Mouse (Mus musculus) heart, adult 2 months (tissue): Measurements from ENCODE around the gene Irak2. TPM values are rescaled to one million over a fixed set of nuclear protein-coding genes. Genes with fewer than 3 reads are reported as not detected.
A peak's percentile ranks its signal among the peaks of the same experiment; 100 is the strongest.

Source experiments
- DNase-seq, 2 experiments: peaks; one replicate each; pipeline ENCODE4 v3.0.0; 2021
- H3K27ac ChIP-seq: fragments of 200-600 bp; 2 replicates; pipeline ENCODE4 v1.8.1; 2022
- H3K27me3 ChIP-seq: fragments of 200-500 bp; 2 replicates; pipeline ENCODE4 v1.6.1; 2012; ENCODE audit warnings: mild to moderate bottlenecking, low read length, inconsistent platforms, mixed read lengths; ENCODE audit not compliant: control insufficient read depth, insufficient read depth
- H3K36me3 ChIP-seq: fragments of 200-500 bp; 2 replicates; pipeline ENCODE4 v1.6.1; 2012; ENCODE audit warnings: low read length, inconsistent platforms; ENCODE audit not compliant: control insufficient read depth, insufficient read depth
- H3K4me1 ChIP-seq: fragments of 200-500 bp; 2 replicates; pipeline ENCODE4 v1.6.1; 2011; ENCODE audit warnings: low read length; ENCODE audit not compliant: control insufficient read depth, insufficient read depth
- H3K4me3 ChIP-seq: fragments of 200-600 bp; 2 replicates; pipeline ENCODE4 v1.8.1; 2022
- H3K79me2 ChIP-seq: fragments of 200-500 bp; replicated peaks from 2 replicates; pipeline ENCODE4 v1.6.1; 2012; ENCODE audit warnings: mild to moderate bottlenecking, inconsistent platforms, low read length, moderate library complexity, mixed read lengths; ENCODE audit not compliant: control insufficient read depth, insufficient read depth
- H3K9ac ChIP-seq: fragments of 200-500 bp; 2 replicates; pipeline ENCODE4 v1.6.1; 2012; ENCODE audit warnings: low read depth, mild to moderate bottlenecking, control low read depth, inconsistent platforms, low read length, mixed read lengths
- CTCF ChIP-seq: fragments of 200-600 bp; IDR thresholded peaks from 2 replicates; pipeline ENCODE4 v1.8.1; 2022; ENCODE audit warnings: antibody characterized with exemption, mild to moderate bottlenecking, moderate library complexity
- EP300 ChIP-seq: fragments of 200-500 bp; IDR thresholded peaks from 2 replicates; pipeline ENCODE4 v1.6.1; 2011; ENCODE audit warnings: low read depth, low read length, control low read depth; ENCODE audit not compliant: insufficient read depth
- POLR2A ChIP-seq: fragments of 200-500 bp; IDR thresholded peaks from 2 replicates; pipeline ENCODE4 v1.6.1; 2011; ENCODE audit warnings: mild to moderate bottlenecking, low read depth, low read length, control low read depth; ENCODE audit not compliant: insufficient read depth
- WGBS: fragments of 180-500 bp; shearing (Covaris S2); methylation state at CpG from one replicate; pipeline ENCODE4 v1.1.7; 2018; 5-methylcytosine and 5-hydroxymethylcytosine counted together
- intact Hi-C: fragments of 180-260 bp; cut with DNase I; formaldehyde crosslinking; loops from one replicate; pipeline ENCODE4 v1.15.1; 2025
- polyA plus RNA-seq: library from polyadenylated mRNA; depleted of rRNA; stranded (reverse); fragments of >200 nt; gene quantifications from 2 replicates; pipeline ENCODE4 v1.2.3, GENCODE M21; 2012
- total RNA-seq, 2 experiments: library from RNA; stranded (reverse); gene quantifications; 2 replicates each; pipeline ENCODE4 v1.2.3; 2021

Irak2 gene
- total and polyA plus RNA-seq, 3 experiments = 10.4 to 13.6 (median 12.9) TPM

DNA sequence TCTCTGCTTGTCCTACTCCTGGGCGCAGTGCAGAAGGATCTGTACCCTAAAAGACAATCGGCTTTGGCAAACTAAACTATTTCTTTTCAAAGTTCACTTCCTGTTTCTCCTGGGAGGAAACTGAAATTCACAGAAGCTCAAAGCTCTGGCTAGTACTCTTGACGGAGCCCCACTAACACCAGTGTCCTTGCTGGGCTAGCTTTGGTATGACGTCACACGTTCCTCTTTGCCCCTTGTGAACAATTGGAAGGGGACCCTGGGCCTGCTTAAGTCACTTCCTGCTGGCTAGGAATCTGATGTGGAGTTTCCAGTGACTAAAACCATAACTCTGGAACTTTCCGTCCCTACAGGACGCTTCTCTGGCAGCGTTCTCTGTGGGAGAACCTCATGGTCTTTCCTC lies 6.5 kb downstream of the Irak2 start:
- peak overlapping the region; percentile 84 for H3K27ac ChIP-seq
- H3K9ac ChIP-seq = no peak overlapping the region; the same call in 1 of the 2 replicates
- peak; percentile 68 to 83 for DNase-seq
- 28% methylated on average over 8 of the region's 8 CpGs for WGBS
- peaks cover 5% of the 10 kb centered on the region for H3K36me3 ChIP-seq
- TF ChIP-seq CTCF (no peak), POLR2A (peak; percentile 57; the same call in 1 of the 2 replicates), EP300 (peak; percentile 86)
- H3K27me3 ChIP-seq = no peaks in the 10 kb centered on the region
- peaks cover 1% of the 10 kb centered on the region; the same call in 1 of the 2 replicates for H3K79me2 ChIP-seq
- peaks cover 15% of the 10 kb centered on the region for H3K4me1 ChIP-seq
- intact Hi-C loops = no loop called here
- H3K4me3 ChIP-seq = no peak overlapping the region

- Histone ChIP-seq H3K4me3 (no peak overlapping the region), H3K9ac (no peak overlapping the region), H3K4me1 (peaks cover 16% of the 10 kb centered on the region), H3K27ac (no peak overlapping the region), H3K27me3 (no peaks in the 10 kb centered on the region), H3K79me2 (no peaks in the 10 kb centered on the region), H3K36me3 (peaks cover 5% of the 10 kb centered on the region)
- TF ChIP-seq EP300 (no peak), CTCF (no peak), POLR2A (no peak)
- 79% methylated on average over 7 of the region's 7 CpGs for WGBS
- DNase-seq = no peak
- intact Hi-C loops = no loop called here
Observed at GRCm38 (mm10) chr6:113649346-113650196, 11.3 kb downstream of the Irak2 start.

- no peaks in the 10 kb centered on the region for H3K79me2 ChIP-seq
- DNase-seq = no peak
- no peak overlapping the region for H3K4me3 ChIP-seq
- TF ChIP-seq EP300 = no peak
- TF ChIP-seq POLR2A = no peak
- TF ChIP-seq CTCF = no peak
- H3K4me1 ChIP-seq = peaks cover 14% of the 10 kb centered on the region
- 65% methylated on average over 4 of the region's 4 CpGs for WGBS
- H3K27ac ChIP-seq = no peak overlapping the region
- no peaks in the 10 kb centered on the region for H3K27me3 ChIP-seq
- no peak overlapping the region for H3K9ac ChIP-seq
- peaks cover 3% of the 10 kb centered on the region for H3K36me3 ChIP-seq
- intact Hi-C loops = no loop called here
Observed at GRCm38 (mm10) chr6:113650197-113650640, 12.0 kb downstream of the Irak2 start.

- Histone ChIP-seq H3K4me3 (no peak overlapping the region), H3K36me3 (no peaks in the 10 kb centered on the region; the same call in 1 of the 2 replicates), H3K4me1 (peaks cover 10% of the 10 kb centered on the region), H3K27ac (no peak overlapping the region), H3K9ac (no peak overlapping the region), H3K27me3 (no peaks in the 10 kb centered on the region), H3K79me2 (no peaks in the 10 kb centered on the region)
- DNase-seq = no peak
- TF ChIP-seq POLR2A (no peak), EP300 (no peak), CTCF (no peak)
- 71% methylated on average over 3 of the region's 3 CpGs for WGBS
- intact Hi-C loops = no loop called here
Observed at GRCm38 (mm10) chr6:113651626-113652025, 13.4 kb downstream of the Irak2 start.

DNA sequence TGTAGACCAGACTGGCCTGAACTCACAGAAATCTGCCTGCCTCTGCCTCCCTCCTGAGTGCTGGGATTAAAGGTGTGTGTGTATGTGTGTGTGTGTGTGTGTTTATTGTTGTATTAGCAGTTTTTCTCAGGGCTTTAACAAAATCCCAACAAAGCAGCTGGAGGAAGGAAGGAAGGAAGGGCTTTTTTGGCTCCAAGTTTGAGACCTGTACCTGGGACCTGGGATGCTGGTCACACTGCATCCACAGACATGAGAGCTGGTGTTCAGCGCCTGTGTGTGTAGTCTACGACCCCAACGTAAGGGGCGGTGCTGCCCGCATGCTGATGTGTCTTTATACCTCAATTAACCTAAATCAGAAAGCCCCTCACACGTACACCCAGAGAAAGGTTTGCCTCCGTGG lies 15.3 kb downstream of the Irak2 start:
- intact Hi-C loops = no loop called here
- Histone ChIP-seq H3K27ac (peak overlapping the region; percentile 70), H3K4me1 (peaks cover 18% of the 10 kb centered on the region), H3K27me3 (no peaks in the 10 kb centered on the region), H3K4me3 (no peak overlapping the region), H3K79me2 (no peaks in the 10 kb centered on the region), H3K36me3 (no peaks in the 10 kb centered on the region; the same call in 1 of the 2 replicates), H3K9ac (no peak overlapping the region)
- 87% methylated on average over 7 of the region's 7 CpGs for WGBS
- no peak for TF ChIP-seq CTCF
- no peak for TF ChIP-seq POLR2A
- no peak for TF ChIP-seq EP300
- no peak for DNase-seq

- H3K27me3 ChIP-seq = no peaks in the 10 kb centered on the region
- WGBS = 40% methylated on average over 8 of the region's 8 CpGs
- no peak overlapping the region for H3K4me3 ChIP-seq
- no peaks in the 10 kb centered on the region for H3K36me3 ChIP-seq
- DNase-seq = peak in 1 of 2 experiments; percentile 45
- H3K27ac ChIP-seq = peak overlapping the region; percentile 70
- no peak for TF ChIP-seq EP300
- no peak for TF ChIP-seq CTCF
- TF ChIP-seq POLR2A = no peak
- H3K79me2 ChIP-seq = no peaks in the 10 kb centered on the region
- intact Hi-C loops = no loop called here
- peaks cover 20% of the 10 kb centered on the region for H3K4me1 ChIP-seq
- H3K9ac ChIP-seq = no peak overlapping the region
Observed at GRCm38 (mm10) chr6:113654102-113654501, 15.8 kb downstream of the Irak2 start.
